Mouse (Mus musculus) cerebral cortex, adult 2 months (tissue): Measurements from ENCODE around the gene Clec9a.

Experiments
- WGBS: fragments of 180-500 bp; shearing (Covaris S2); methylation state at CpG from one replicate; pipeline ENCODE4 v1.1.7; 2018; 5-methylcytosine and 5-hydroxymethylcytosine counted together

Gene Clec9a

DNA sequence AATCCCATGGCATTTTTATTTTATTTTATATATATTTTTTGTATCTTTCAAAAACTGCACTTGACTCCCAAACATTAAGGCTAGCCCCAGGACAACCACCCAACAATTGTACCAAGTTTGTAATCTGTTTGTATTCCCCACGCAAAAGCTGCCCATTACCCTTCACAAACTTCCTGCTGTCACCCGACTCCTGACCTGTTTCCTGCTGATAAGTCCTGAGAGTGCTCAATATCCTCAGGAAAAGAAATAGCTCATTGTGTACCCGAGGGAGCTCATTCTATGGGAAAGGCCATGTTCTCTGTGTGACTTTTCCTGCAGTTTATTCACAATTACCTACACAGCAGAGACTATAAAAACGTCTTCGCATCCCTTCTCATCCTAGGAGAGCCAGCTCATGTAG lies 17.1 kb downstream of the Clec9a start:
- 55% methylated on average over 5 of the region's 5 CpGs for WGBS

- WGBS: 80% methylated on average over 4 of the region's 4 CpGs
Measured at GRCm38 (mm10) chr6:129427281-129427680, 18.6 kb downstream of the Clec9a start.

- 56% methylated on average over 5 of the region's 5 CpGs for WGBS
Measured at GRCm38 (mm10) chr6:129434239-129434638, 25.6 kb downstream of the Clec9a start.

GRCm38 (mm10) chr6:129436025-129436424 lies 27.4 kb downstream of the Clec9a start:
- WGBS: 73% methylated on average over 3 of the region's 3 CpGs

DNA sequence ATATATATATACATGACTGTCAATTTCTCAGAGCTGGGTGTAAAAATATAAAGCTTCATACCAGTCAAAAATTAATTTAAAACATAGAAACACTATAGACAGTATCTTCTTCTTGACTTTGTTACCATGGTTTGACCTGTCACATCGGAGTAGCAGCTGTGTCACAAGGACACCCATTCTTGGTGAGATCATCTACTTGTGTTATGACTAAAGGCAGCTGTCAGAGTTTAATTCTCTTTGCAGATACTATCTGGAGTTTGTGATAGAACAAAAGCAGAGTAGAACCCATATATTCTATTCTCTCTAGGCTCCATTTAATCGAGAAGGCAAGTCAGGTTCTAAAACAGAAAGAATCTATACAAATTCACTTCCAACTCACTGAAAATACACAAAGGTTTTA lies 29.4 kb downstream of the Clec9a start:
- 84% methylated on average over 2 of the region's 2 CpGs for WGBS

DNA sequence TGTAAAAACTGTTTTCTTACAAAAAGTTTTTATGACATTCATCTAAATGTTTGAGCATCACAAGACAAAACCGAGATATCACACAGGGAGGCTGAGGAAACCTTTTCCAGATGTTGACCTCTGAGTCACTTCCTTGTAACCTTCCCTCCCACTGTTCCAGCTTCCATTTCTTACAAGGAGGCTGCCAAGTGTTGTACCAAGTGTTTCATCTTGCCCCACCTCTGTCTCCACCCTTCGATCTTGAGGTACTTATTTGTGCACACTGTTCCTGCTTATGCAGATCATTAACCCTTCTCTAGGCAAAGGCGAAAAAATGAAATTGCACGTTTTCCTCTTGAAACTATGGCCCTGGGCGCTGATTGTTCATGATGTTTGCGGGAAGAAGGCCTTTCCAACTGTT lies 41.1 kb downstream of the Clec9a start:
- WGBS: 81% methylated on average over 6 of the region's 6 CpGs

DNA sequence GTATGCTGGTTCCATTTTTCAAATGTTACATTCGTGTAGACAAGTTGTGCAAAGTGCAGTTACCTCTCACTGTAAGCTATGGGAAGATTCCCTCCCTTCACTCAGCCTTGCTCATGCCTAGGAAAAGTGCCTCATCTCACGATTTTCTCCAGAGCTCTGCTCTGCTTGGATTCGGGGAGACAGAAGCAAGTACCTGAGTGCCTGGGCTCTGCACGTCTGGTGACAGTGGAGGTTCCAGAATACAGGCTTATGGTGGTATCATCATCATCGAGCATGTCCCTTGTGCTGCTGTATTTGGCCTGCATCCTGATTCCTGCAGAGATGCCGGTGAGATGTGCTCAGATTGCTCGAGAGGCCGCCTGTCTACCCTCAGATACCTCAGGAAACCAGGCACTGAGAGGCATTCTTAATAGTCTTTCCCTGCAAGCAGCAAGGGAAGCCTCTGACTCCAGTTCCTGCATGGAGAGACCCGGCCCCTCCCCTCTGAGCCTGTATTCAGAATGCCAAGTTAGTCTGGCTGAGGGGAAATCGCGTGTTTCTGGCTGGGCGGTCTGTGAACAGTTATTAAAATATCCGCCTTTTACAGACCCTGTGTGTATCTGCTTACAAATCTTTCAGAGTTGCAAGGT lies 42.9 kb downstream of the Clec9a start, which contains the start of gene Clec1a:
TSS of gene Clec1a (minus strand) at position 590 of the 629 bp plus-strand sequence.
- 39% methylated on average over 13 of the region's 13 CpGs for WGBS

DNA sequence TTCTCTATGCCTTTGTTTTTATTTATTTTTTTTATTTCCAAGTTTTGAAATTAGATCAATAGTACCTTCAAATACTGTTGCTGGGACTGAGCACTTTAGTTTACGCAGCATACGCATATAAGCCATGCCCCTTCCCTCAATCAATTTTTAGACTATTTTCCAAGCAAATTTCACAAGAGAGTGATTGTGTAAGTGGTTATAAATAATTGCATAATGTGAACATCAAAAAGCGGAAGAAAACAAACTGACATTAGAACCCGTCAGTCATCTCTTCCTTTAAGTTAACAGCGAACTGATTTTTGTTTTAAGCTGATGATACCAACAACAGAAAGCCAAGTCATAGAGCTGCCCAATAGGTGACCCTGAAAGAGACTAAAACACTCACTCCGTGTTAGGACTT lies 62.7 kb downstream of the Clec9a start:
- WGBS: 94% methylated on average over 6 of the region's 6 CpGs

- 86% methylated on average over 5 of the region's 5 CpGs for WGBS
Measured at GRCm38 (mm10) chr6:129472627-129473026, 64.0 kb downstream of the Clec9a start.
